Comparison of ENCODE assay signal across 10 mouse cellular contexts in the genomic region with DNA sequence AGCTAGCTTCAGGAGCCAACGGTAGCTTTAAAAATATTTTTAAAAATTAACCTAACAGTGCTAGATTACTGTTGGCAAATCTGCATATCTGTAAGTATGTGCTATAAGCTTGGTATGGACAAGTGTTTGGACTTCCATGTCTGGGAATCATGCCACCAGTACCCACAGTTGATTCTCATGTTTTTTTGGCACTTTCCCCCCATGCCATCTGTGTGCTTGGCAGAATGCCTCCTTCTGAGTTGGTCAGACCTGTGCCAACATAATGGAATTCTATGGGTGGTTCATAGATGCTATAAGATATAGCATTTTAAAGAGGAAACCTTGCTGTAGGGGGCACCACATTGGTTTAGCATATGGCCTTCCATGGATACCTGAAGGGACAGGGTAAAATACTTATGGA.
DNase-seq lines count a peak whose midpoint lies in the region.
"Had no signal": no experiment of that assay in that cellular context is flagged by ENCODE, and none has a peak within 500 bp of the region (broad histone marks: within the 10 kb centered on the region; RNA-seq: fewer than 3 reads in every experiment).

No protein-coding gene starts in this region.

- DNase-seq in left cerebral cortex, adult 18-20 months (ENCODE audit: low spot score in 2 of 2) = peak; percentile 34 to 61
- DNase-seq in left cerebral cortex, adult 11 months (ENCODE audit: low spot score) = no peak
- peak; percentile 95 to 98 for DNase-seq in cerebellum, postnatal 14 days
- peak; percentile 24 to 63 for DNase-seq in layer of hippocampus, postnatal 14 days (ENCODE audit: low spot score in 2 of 2)
- peak; percentile 23 to 33 for DNase-seq in right cerebral cortex, postnatal 36 days (ENCODE audit: low spot score in 2 of 2)
- no peak for DNase-seq in ovary, postnatal 36 days (ENCODE audit: low spot score)
- no peak for DNase-seq in heart, adult 8-10 months (ENCODE audit: low spot score)
- DNase-seq in gastrocnemius, adult 8-10 months (ENCODE audit: low spot score in 2 of 2) = no peak
- DNase-seq: gastrocnemius, postnatal 10 days; liver had no signal

Comparison
In these comparisons a context has a peak if more than half of its experiments do, and no peak if none do; other contexts are left out.
1. DNase-seq: peak in left cerebral cortex, adult 18-20 months (2 of 2), cerebellum, postnatal 14 days (2 of 2), layer of hippocampus, postnatal 14 days (2 of 2) and right cerebral cortex, postnatal 36 days (2 of 2); none in left cerebral cortex, adult 11 months (single experiment), ovary, postnatal 36 days (single experiment), heart, adult 8-10 months (single experiment) and gastrocnemius, adult 8-10 months (0 of 2).